Mouse (Mus musculus) hindbrain, embryonic 11.5 days (tissue): Measurements from ENCODE around the gene Gm45140. TPM values are rescaled to one million over a fixed set of nuclear protein-coding genes. Genes with fewer than 3 reads are reported as not detected.

Experiments used
- ATAC-seq: fragments of 200-750 bp; cut with Nextera tagmentation; 2 replicates; pipeline ENCODE4 v1.8.0; 2017; ENCODE audit warnings: mild to moderate bottlenecking, moderate TSS enrichment, moderate library complexity; ENCODE audit not compliant: low FRiP score
- DNase-seq: peaks from one replicate; pipeline ENCODE4 v3.0.0-alpha.2; 2015; ENCODE audit warnings: low spot score
- H3K27ac ChIP-seq: fragments of 300-500 bp; sonication (generic); 2 replicates; pipeline ENCODE4 v1.5.1; 2014; ENCODE audit warnings: mild to moderate bottlenecking, low read depth, low read length
- H3K27me3 ChIP-seq: fragments of 300-500 bp; sonication (generic); 2 replicates; pipeline ENCODE4 v1.6.1; 2014; ENCODE audit warnings: mild to moderate bottlenecking, low read length, moderate library complexity, mixed read lengths; ENCODE audit not compliant: control insufficient read depth, insufficient read depth
- H3K36me3 ChIP-seq: fragments of 300-500 bp; sonication (generic); 2 replicates; pipeline ENCODE4 v1.6.1; 2014; ENCODE audit warnings: mild to moderate bottlenecking, low read length, moderate library complexity, mixed read lengths; ENCODE audit not compliant: control insufficient read depth, insufficient read depth
- H3K4me1 ChIP-seq: fragments of 300-500 bp; sonication (generic); replicated peaks from 2 replicates; pipeline ENCODE4 v1.6.1; 2014; ENCODE audit warnings: low read length, mixed read lengths; ENCODE audit not compliant: control insufficient read depth, insufficient read depth
- H3K4me2 ChIP-seq: fragments of 300-500 bp; sonication (generic); replicated peaks from 2 replicates; pipeline ENCODE4 v1.6.1; 2014; ENCODE audit warnings: mild to moderate bottlenecking, low read depth, low read length
- H3K4me3 ChIP-seq: fragments of 300-500 bp; sonication (generic); 2 replicates; pipeline ENCODE4 v1.5.1; 2014; ENCODE audit warnings: low read depth, low read length
- H3K9ac ChIP-seq: fragments of 300-500 bp; sonication (generic); 2 replicates; pipeline ENCODE4 v1.6.1; 2014; ENCODE audit warnings: low read depth, low read length
- H3K9me3 ChIP-seq: fragments of 300-500 bp; sonication (generic); 2 replicates; pipeline ENCODE4 v1.6.1; 2016; ENCODE audit warnings: low read length; ENCODE audit not compliant: control insufficient read depth
- WGBS: fragments of 180-500 bp; shearing (Covaris S2); extraction: QIAGEN DNeasy Blood & Tissue Kit; methylation state at CpG from one replicate; pipeline ENCODE4 v1.1.7; 2014; 5-methylcytosine and 5-hydroxymethylcytosine counted together
- polyA plus RNA-seq: library from polyadenylated mRNA; unstranded; fragments of >200 nt; fragmentation: Nextera tagmentation; extraction: Ambion mirVana; gene quantifications from 2 replicates; pipeline ENCODE4 v1.2.1, GENCODE M21; 2014

The Gm45140 gene
- polyA plus RNA-seq, 1 experiment from 2014 or later = 3.2 TPM

GRCm38 (mm10) chr6:87740496-87740895 is 95.1 kb downstream of the Gm45140 start:
- peaks cover 8% of the 10 kb centered on the region; the same call in 1 of the 2 replicates for H3K4me1 ChIP-seq

GRCm38 (mm10) chr6:87739898-87740297 is 95.7 kb downstream of the Gm45140 start:
- no peak for ATAC-seq
- Histone ChIP-seq H3K9me3 (no peaks in the 10 kb centered on the region), H3K4me1 (peaks cover 8% of the 10 kb centered on the region; the same call in 1 of the 2 replicates), H3K4me3 (no peak overlapping the region), H3K36me3 (no peaks in the 10 kb centered on the region), H3K27ac (no peak overlapping the region), H3K4me2 (no peak overlapping the region), H3K27me3 (peaks cover 10% of the 10 kb centered on the region), H3K9ac (no peak overlapping the region)
- WGBS = 64% methylated on average over 6 of the region's 6 CpGs
- no peak for DNase-seq

More at GRCm38 (mm10) chr6:87740496-87740895, 95.1 kb downstream of the Gm45140 start:
- Histone ChIP-seq H3K9me3 (no peaks in the 10 kb centered on the region), H3K27ac (no peak overlapping the region), H3K36me3 (no peaks in the 10 kb centered on the region), H3K27me3 (peaks cover 6% of the 10 kb centered on the region; the same call in 1 of the 2 replicates), H3K9ac (no peak overlapping the region), H3K4me3 (no peak overlapping the region), H3K4me2 (no peak overlapping the region)
- ATAC-seq (no peak), DNase-seq (no peak)

Other genes with a start within 250 kb of the Gm45140 start
- gene Prokr1, start 245.1 kb downstream of the Gm45140 start, polyA plus RNA-seq = 2.8 and 3.6 TPM in 2 replicates
- gene Aplf, start 163.6 kb downstream of the Gm45140 start, polyA plus RNA-seq = 15.7 and 16.4 TPM in 2 replicates
- gene Efcc1, start 104.9 kb downstream of the Gm45140 start, polyA plus RNA-seq = 5.6 and 7.7 TPM in 2 replicates
- 1.4 and 2.2 TPM in 2 replicates for gene Gp9, start 57.7 kb downstream of the Gm45140 start, polyA plus RNA-seq
- gene Rab43, start 23.6 kb downstream of the Gm45140 start, polyA plus RNA-seq = 5.0 and 6.8 TPM in 2 replicates
- gene Isy1, start 3.0 kb upstream of the Gm45140 start, polyA plus RNA-seq = 57.7 and 61.7 TPM in 2 replicates
- gene Cnbp, start 15.3 kb upstream of the Gm45140 start, polyA plus RNA-seq = 1,125 and 1,154 TPM in 2 replicates
- gene Copg1, start 52.0 kb upstream of the Gm45140 start, polyA plus RNA-seq = 128 and 138 TPM in 2 replicates
- gene Hmces, start 78.1 kb upstream of the Gm45140 start, polyA plus RNA-seq = 50.7 and 52.3 TPM in 2 replicates
- gene H1fx, start 145.8 kb upstream of the Gm45140 start, polyA plus RNA-seq = 41.3 and 74.2 TPM in 2 replicates
- 273 and 288 TPM in 2 replicates for gene Rab7, start 209.5 kb upstream of the Gm45140 start, polyA plus RNA-seq
- 272 and 290 TPM in 2 replicates for gene Rpn1, start 248.7 kb upstream of the Gm45140 start, polyA plus RNA-seq